Comparison of ENCODE assay signal across 15 mouse cellular contexts in genomic region chr13:100494370-100494769, GRCm38 (mm10). TPM values are rescaled to one million over a fixed set of nuclear protein-coding genes. Genes with fewer than 3 reads are reported as not detected.
DNase-seq lines count a peak whose midpoint lies in the region; ATAC-seq and TF ChIP-seq lines count a peak whose summit lies in the region.
"Not testable (repeated sequence)": the region's sequence is repeated elsewhere in the genome, so short reads cannot be mapped to it uniquely, and the experiment has no call there.
"Had no signal": no experiment of that assay in that cellular context is flagged by ENCODE, and none has a peak within 500 bp of the region (broad histone marks: within the 10 kb centered on the region; RNA-seq: fewer than 3 reads in every experiment).

No protein-coding gene starts in this region.

- intact Hi-C loops in left cerebral cortex, adult 2 months (cut with DNase I): loop anchor here (5.0 kb wide), 1 partner anchor 103 kb away; no protein-coding TSS in a partner anchor

- 64% methylated on average over 8 of the region's 8 CpGs for WGBS in hindbrain, postnatal 0 days
- WGBS in lung, embryonic 14.5 days: 62% methylated on average over 8 of the region's 8 CpGs

- H3K9me3 ChIP-seq in hindbrain, postnatal 0 days (ENCODE audit: low read length); lung, embryonic 14.5 days (ENCODE audit: low read depth, low read length): not testable (repeated sequence)

- H3K4me2 ChIP-seq in hindbrain, postnatal 0 days (ENCODE audit: low read depth, low read length); lung, embryonic 14.5 days: not testable (repeated sequence)

- TF ChIP-seq CTCF in hindbrain, postnatal 0 days (IDR thresholded peaks at IDR 0.05; ENCODE audit: low read depth): peak; percentile 30; the same call in 1 of the 2 replicates
- TF ChIP-seq CTCF in left cerebral cortex, adult 2 months (IDR thresholded peaks at IDR 0.05): peak; percentile 17
- 0 out of 2 replicates have a peak, but pooled peaks have one; percentile 20 for TF ChIP-seq CTCF in lung, embryonic 14.5 days (IDR thresholded peaks at IDR 0.05; ENCODE audit: low read depth)

- H3K4me1 ChIP-seq in hindbrain, postnatal 0 days (ENCODE audit: insufficient read depth, low read length); lung, embryonic 14.5 days (ENCODE audit: insufficient read depth): not testable (repeated sequence)

- not testable (repeated sequence) for H3K9ac ChIP-seq in hindbrain, postnatal 0 days (replicated peaks; ENCODE audit: low read length); lung, embryonic 14.5 days

- not testable (repeated sequence) for H3K27ac ChIP-seq in hindbrain, postnatal 0 days; left cerebral cortex, adult 2 months; lung, embryonic 14.5 days (ENCODE audit: low read depth)

- ATAC-seq in hindbrain, postnatal 0 days; lung, embryonic 14.5 days (ENCODE audit: insufficient read depth): not testable (repeated sequence)

- H3K4me3 ChIP-seq in hindbrain, postnatal 0 days (ENCODE audit: low read length); left cerebral cortex, adult 2 months; lung, embryonic 14.5 days (ENCODE audit: low read depth, low read length): not testable (repeated sequence)

- H3K27me3 ChIP-seq in hindbrain, postnatal 0 days (ENCODE audit: insufficient read depth, low read length); lung, embryonic 14.5 days (ENCODE audit: insufficient read depth, low read length); splenic B cell, adult 2 months (ENCODE audit: control insufficient read depth, insufficient read depth, low read length, poor library complexity, severe bottlenecking): not testable (repeated sequence)

- not testable (repeated sequence) for H3K36me3 ChIP-seq in hindbrain, postnatal 0 days (ENCODE audit: insufficient read depth, low read length); lung, embryonic 14.5 days (ENCODE audit: insufficient read depth); splenic B cell, adult 2 months (ENCODE audit: control insufficient read depth, insufficient read depth, low read length, poor library complexity, severe bottlenecking)

- peak; percentile 25 for DNase-seq in 416B (ENCODE audit: low read depth)
- DNase-seq in ES-CJ7 (ENCODE audit: low read depth, low spot score): peak; percentile 58
- peak; percentile 64 for DNase-seq in ZHBTc4 (ENCODE audit: low read depth, low spot score)
- DNase-seq in hindbrain, postnatal 0 days (ENCODE audit: low spot score); left cerebral cortex, adult 2 months (ENCODE audit: extremely low spot score in 1 of 2, low spot score in 2 of 2); lung, embryonic 14.5 days: not testable (repeated sequence)
- peak; percentile 21 for DNase-seq in splenic B cell, adult 2 months (ENCODE audit: low read depth, low spot score)

RNA-seq across cellular contexts. Expression of gene Gtf2h2, which starts 2.0 kb away (rescaled TPM):
- total RNA-seq in hindbrain, postnatal 0 days (2014; rRNA removed): 22.6 and 24.4 TPM in 2 replicates
- 57.4 and 65.9 TPM in 2 replicates for polyA plus RNA-seq in hindbrain, postnatal 0 days (2015; fragmentation: Nextera tagmentation; extraction: Ambion mirVana)
- total RNA-seq in left cerebral cortex, adult 2 months (2021): 10 to 100 TPM; 42.4 to 47.5 TPM
- 75.0 and 77.3 TPM in 2 replicates for polyA plus RNA-seq in lung, embryonic 14.5 days (2014; fragmentation: Nextera tagmentation; extraction: Ambion mirVana)

RNA-seq across cellular contexts. Expression of gene Naip1, which starts 41.7 kb away (rescaled TPM):
- 0.10 and 0.22 TPM in 2 replicates for total RNA-seq in hindbrain, postnatal 0 days (2014; rRNA removed)
- 0.08 and 0.11 TPM in 2 replicates for polyA plus RNA-seq in hindbrain, postnatal 0 days (2015; fragmentation: Nextera tagmentation; extraction: Ambion mirVana)
- total RNA-seq in left cerebral cortex, adult 2 months (2021): under 1 TPM; 0.16 to 0.25 TPM
- not detected in 2 replicates for polyA plus RNA-seq in lung, embryonic 14.5 days (2014; fragmentation: Nextera tagmentation; extraction: Ambion mirVana)
- total RNA-seq: gastrocnemius, adult 18-20 months had no signal
- polyA plus RNA-seq: embryonic facial prominence, embryonic 13.5 days; erythroblast, embryonic 14.5 days; forebrain, embryonic 12.5 days; heart, embryonic 15.5 days; liver, embryonic 13.5 days; midbrain, embryonic 10.5 days; midbrain, embryonic 16.5 days had no signal

RNA-seq across cellular contexts. Expression of gene Ocln, which starts 58.1 kb away (rescaled TPM):
- total RNA-seq in hindbrain, postnatal 0 days (2014; rRNA removed): 12.4 and 12.9 TPM in 2 replicates
- 11.9 and 13.5 TPM in 2 replicates for polyA plus RNA-seq in hindbrain, postnatal 0 days (2015; fragmentation: Nextera tagmentation; extraction: Ambion mirVana)
- 1 to 10 TPM; 7.1 to 8.0 TPM for total RNA-seq in left cerebral cortex, adult 2 months (2021)
- 28.9 and 30.0 TPM in 2 replicates for polyA plus RNA-seq in lung, embryonic 14.5 days (2014; fragmentation: Nextera tagmentation; extraction: Ambion mirVana)
- polyA plus RNA-seq: erythroblast, embryonic 14.5 days had no signal
